Mouse (Mus musculus) retina, postnatal 1 day (tissue): ENCODE data around the gene Ube2q2.
"Not testable (repeated sequence)": the region's sequence is repeated elsewhere in the genome, so short reads cannot be mapped to it uniquely, and the experiment has no call there.

Experiments
- DNase-seq: peaks from one replicate; pipeline ENCODE4 v3.0.0-alpha.2; 2012

Ube2q2 gene

DNA sequence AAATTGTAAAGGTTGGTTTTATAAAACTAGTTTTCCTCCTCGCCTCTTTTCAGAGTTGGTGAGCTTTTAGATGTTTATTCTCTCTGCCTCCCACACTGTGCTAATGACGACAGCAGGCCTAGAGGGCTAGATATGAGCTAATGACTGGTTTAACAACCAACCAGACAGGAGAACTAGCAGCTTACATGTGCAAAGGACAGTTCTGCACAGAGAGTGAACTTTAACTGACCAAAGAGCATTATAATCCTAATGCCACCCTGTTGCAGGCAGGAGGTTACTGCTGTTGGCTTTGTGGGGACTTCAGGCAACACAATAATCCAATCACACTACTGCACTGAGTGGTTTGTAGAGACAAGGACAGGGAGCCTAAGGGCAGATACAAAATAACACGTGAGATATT, 94.6 kb downstream of the Ube2q2 start:
- no peak for DNase-seq

GRCm38 (mm10) chr9:55244079-55244478, 95.4 kb downstream of the Ube2q2 start:
- DNase-seq, result no peak

DNA sequence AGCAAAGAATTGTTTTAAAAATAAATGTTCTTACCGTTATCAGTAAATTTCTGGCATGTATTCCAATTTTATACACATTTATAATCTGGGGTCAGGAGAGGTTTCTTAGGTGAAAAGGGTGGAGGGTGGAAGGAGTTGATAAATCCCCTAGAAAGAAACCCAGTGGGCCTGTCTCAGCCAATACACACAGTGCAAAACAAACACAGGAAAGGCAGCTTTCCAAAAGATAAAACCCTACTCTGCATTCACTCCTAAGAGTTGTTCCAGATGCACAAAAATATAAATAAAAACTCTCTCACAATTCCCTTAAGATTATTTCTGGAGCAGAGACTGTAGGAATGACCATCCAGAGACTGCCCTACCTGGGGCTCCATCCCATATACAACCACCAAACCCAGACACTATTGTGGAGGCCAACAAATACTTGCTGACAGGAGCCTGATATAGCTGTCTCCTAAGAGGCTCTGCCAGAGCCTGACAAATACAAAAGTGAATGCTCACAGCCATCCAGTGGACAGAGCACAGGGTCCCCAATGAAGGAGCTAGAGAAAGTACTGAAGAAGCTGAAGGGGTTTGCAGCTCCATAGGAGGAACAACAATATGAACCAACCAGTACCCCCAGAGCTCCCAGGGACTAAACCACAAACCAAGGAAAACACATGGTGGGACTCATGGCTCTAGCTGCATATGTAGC, 96.5 kb downstream of the Ube2q2 start:
- not testable (repeated sequence) for DNase-seq

DNA sequence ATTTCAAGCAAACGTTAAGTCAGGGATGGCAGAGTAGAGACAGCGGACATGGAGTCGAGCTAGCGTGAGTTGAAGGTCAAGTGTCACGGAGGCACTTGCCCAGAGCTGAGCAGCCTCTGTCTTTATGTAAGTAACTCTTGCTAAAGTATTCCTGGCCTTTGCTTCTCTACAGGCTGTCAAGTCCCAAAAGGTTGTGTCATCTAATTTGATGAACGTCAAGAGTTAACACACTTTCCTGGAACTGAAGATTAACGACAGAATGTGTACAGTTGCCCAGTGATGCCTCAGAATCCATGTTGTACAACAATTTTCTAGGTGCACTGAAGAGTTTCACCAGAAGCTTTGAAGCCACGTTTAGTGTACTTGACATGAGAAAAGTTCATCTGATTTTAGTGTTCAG, 97.8 kb downstream of the Ube2q2 start:
- DNase-seq, result no peak

GRCm38 (mm10) chr9:55246918-55247317, 98.3 kb downstream of the Ube2q2 start:
- no peak for DNase-seq

DNA sequence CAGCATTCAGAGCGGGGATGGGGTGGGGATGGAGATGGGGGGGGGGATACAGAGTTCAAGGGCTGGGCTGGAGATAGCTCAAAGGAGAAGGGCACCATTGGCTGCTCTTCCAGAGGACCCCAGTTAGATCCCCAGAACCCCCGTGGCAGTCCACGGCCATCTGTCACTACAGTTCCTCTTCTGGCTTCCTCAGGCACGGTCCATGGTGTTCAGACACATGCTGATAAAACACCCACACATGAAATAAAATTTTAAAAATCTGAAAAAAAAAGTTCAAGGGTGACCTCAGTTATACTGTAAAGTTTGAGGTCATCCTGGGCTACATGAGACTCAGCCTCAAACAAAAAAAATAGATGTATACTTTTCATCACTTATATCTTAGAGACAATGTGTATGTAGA, 99.8 kb downstream of the Ube2q2 start:
- no peak for DNase-seq

DNA sequence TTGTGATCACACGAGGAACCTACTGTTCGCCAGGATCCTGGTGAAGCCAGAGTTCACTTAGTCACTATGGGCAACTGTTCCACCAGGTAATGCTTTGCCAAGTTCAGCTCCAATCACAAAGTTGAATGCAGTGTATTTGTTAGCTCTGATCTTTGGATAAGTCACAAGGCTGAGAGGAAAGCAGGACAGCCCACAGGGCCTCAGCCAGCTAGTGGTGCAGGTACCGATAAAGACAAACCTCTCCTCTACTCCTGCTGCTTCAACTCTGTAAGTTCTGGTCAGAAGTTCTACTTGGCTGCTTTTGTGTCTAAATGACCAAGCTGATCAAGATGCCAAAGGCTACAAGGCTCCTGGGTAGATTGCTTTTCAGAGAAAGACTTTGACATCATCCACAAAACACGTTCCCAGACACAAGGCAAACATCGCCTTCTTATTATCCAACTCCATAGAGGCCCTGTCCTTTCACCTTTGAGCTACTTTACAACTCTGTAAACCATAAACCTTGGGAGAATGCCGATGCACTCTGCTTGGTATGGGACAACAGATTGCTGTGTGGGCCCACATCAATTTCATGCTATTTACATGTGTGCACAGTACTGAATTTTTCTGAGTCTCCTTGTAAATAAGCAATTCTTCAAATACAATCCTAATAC, 102.1 kb downstream of the Ube2q2 start:
- no peak for DNase-seq

GRCm38 (mm10) chr9:55252097-55252496, 103.4 kb downstream of the Ube2q2 start:
- DNase-seq, result not testable (repeated sequence)

GRCm38 (mm10) chr9:55253849-55254248, 105.2 kb downstream of the Ube2q2 start:
- DNase-seq, result no peak

DNA sequence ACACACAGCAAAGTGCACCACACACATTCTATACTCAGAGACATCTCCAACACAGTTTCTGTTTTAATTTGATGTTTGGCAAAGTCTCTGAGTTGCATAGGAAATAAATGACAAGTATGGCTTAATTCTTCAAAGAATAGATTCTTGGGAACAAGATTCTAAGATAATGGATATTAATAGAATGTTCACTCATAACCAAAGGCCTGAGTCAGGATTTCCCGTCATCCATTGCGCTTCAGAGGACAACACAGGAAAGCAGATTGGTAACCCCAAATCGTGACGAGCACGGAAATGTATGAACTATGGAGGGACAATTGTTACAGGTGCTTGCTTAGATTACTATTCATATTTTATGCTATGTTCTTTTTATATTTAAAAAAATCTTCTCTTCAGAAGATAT, 106.4 kb downstream of the Ube2q2 start:
- no peak for DNase-seq

DNA sequence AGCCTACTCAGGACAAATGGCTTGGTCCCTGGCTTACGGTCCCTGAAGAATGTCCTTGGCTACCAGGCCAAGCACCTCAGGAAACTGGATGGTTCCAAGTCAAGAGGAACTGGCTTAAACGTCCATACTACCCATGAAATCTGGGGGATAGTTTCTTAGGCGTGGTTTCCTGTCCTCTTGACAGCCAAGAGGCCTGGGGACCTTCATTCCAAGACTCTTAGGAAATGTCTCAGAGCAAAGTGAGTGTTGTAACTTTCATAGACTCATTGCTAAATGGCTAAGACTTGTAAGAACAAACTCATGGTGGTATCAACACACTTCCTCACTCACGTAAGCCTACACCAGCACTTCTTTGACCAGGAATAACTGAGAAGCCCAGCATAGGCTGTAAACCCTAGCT, 107.0 kb downstream of the Ube2q2 start:
- no peak for DNase-seq

- DNase-seq, result no peak
Measured at GRCm38 (mm10) chr9:55257105-55257504, 108.5 kb downstream of the Ube2q2 start.
